In genomic region chr7:110635929-110636328, GRCm38 (mm10) we compare ENCODE assay signal across 11 mouse cellular contexts.
"Had no signal": no experiment of that assay in that cellular context is flagged by ENCODE, and none has a peak within 500 bp of the region (broad histone marks: within the 10 kb centered on the region; RNA-seq: fewer than 3 reads in every experiment).

No protein-coding gene starts in this region.

- DNase-seq: lung, postnatal 10 days; lung, postnatal 4 days; midbrain, embryonic 14.5 days; retina, postnatal 1 day; right cerebral cortex, adult 18-20 months; right cerebral cortex, postnatal 25 days; right cerebral cortex, postnatal 4 days; spleen, adult 18-20 months; thymus, adult 18-20 months; thymus, postnatal 14 days; thymus, postnatal 36 days had no signal
